Mouse (Mus musculus): ENCODE results near the gene Ctnnd2. TPM values are rescaled to one million over a fixed set of nuclear protein-coding genes. Genes with fewer than 3 reads are reported as not detected.
A peak's percentile ranks its signal among the peaks of the same experiment; 100 is the strongest.

Ctnnd2 gene
- polyA plus RNA-seq, 1 experiment from 2014 or later, result 1.0 TPM

- Histone ChIP-seq H3K27ac (ENCODE audit: low read depth, low read length) (no peak overlapping the region), H3K9ac (ENCODE audit: low read depth, low read length) (no peak overlapping the region), H3K36me3 (ENCODE audit: control insufficient read depth, insufficient read depth) (no peaks in the 10 kb centered on the region), H3K4me1 (replicated peaks; ENCODE audit: control insufficient read depth, insufficient read depth, low read length) (no peaks in the 10 kb centered on the region), H3K9me3 (ENCODE audit: control insufficient read depth) (no peaks in the 10 kb centered on the region), H3K4me2 (replicated peaks; ENCODE audit: low read depth) (no peak overlapping the region), H3K4me3 (ENCODE audit: low read depth, low read length) (no peak overlapping the region), H3K27me3 (replicated peaks; ENCODE audit: control insufficient read depth, insufficient read depth, low read length) (no peaks in the 10 kb centered on the region)
- no peak for ATAC-seq
- WGBS, result 75% methylated on average over 7 of the region's 7 CpGs
- TF ChIP-seq CTCF (IDR thresholded peaks at IDR 0.05; ENCODE audit: low read depth), result no peak
These were observed 459.8 kb downstream of the Ctnnd2 start for GRCm38 (mm10) chr15:30632113-30632735.

GRCm38 (mm10) chr15:30633917-30634316 is 461.5 kb downstream of the Ctnnd2 start:
- H3K9ac ChIP-seq (ENCODE audit: low read depth, low read length), result no peak overlapping the region
- no peak for ATAC-seq
- no peaks in the 10 kb centered on the region for H3K27me3 ChIP-seq (replicated peaks; ENCODE audit: control insufficient read depth, insufficient read depth, low read length)
- H3K4me2 ChIP-seq (replicated peaks; ENCODE audit: low read depth), result no peak overlapping the region
- no peak overlapping the region for H3K27ac ChIP-seq (ENCODE audit: low read depth, low read length)
- H3K4me3 ChIP-seq (ENCODE audit: low read depth, low read length), result no peak overlapping the region
- no peaks in the 10 kb centered on the region for H3K4me1 ChIP-seq (replicated peaks; ENCODE audit: control insufficient read depth, insufficient read depth, low read length)
- no peaks in the 10 kb centered on the region for H3K36me3 ChIP-seq (ENCODE audit: control insufficient read depth, insufficient read depth)
- no peaks in the 10 kb centered on the region for H3K9me3 ChIP-seq (ENCODE audit: control insufficient read depth)
- TF ChIP-seq CTCF (IDR thresholded peaks at IDR 0.05; ENCODE audit: low read depth), result no peak
- 53% methylated on average over 2 of the region's 2 CpGs for WGBS

GRCm38 (mm10) chr15:30634522-30634921 is 462.1 kb downstream of the Ctnnd2 start:
- Histone ChIP-seq H3K4me1 (replicated peaks; ENCODE audit: control insufficient read depth, insufficient read depth, low read length) (no peaks in the 10 kb centered on the region), H3K27me3 (replicated peaks; ENCODE audit: control insufficient read depth, insufficient read depth, low read length) (no peaks in the 10 kb centered on the region), H3K36me3 (ENCODE audit: control insufficient read depth, insufficient read depth) (no peaks in the 10 kb centered on the region), H3K27ac (ENCODE audit: low read depth, low read length) (no peak overlapping the region), H3K4me3 (ENCODE audit: low read depth, low read length) (no peak overlapping the region), H3K4me2 (replicated peaks; ENCODE audit: low read depth) (no peak overlapping the region), H3K9me3 (ENCODE audit: control insufficient read depth) (no peaks in the 10 kb centered on the region), H3K9ac (ENCODE audit: low read depth, low read length) (no peak overlapping the region)
- ATAC-seq, result no peak
- no peak for TF ChIP-seq CTCF (IDR thresholded peaks at IDR 0.05; ENCODE audit: low read depth)
- WGBS, result 67% methylated on average over 5 of the region's 5 CpGs

- H3K36me3 ChIP-seq (ENCODE audit: control insufficient read depth, insufficient read depth), result no peaks in the 10 kb centered on the region
- ATAC-seq, result no peak
- no peak overlapping the region for H3K9ac ChIP-seq (ENCODE audit: low read depth, low read length)
- no peaks in the 10 kb centered on the region for H3K9me3 ChIP-seq (ENCODE audit: control insufficient read depth)
- no peaks in the 10 kb centered on the region for H3K4me1 ChIP-seq (replicated peaks; ENCODE audit: control insufficient read depth, insufficient read depth, low read length)
- TF ChIP-seq CTCF (IDR thresholded peaks at IDR 0.05; ENCODE audit: low read depth), result no peak
- WGBS, result 93% methylated on average over 5 of the region's 5 CpGs
- no peak overlapping the region for H3K4me2 ChIP-seq (replicated peaks; ENCODE audit: low read depth)
- H3K27me3 ChIP-seq (replicated peaks; ENCODE audit: control insufficient read depth, insufficient read depth, low read length), result 0 out of 2 replicates have a peak, but pooled peaks cover 4% of the 10 kb centered on the region
- no peak overlapping the region for H3K4me3 ChIP-seq (ENCODE audit: low read depth, low read length)
- no peak overlapping the region for H3K27ac ChIP-seq (ENCODE audit: low read depth, low read length)
These were observed 468.3 kb downstream of the Ctnnd2 start for GRCm38 (mm10) chr15:30640651-30641050.

GRCm38 (mm10) chr15:30645688-30646087 is 473.3 kb downstream of the Ctnnd2 start:
- no peaks in the 10 kb centered on the region for H3K9me3 ChIP-seq (ENCODE audit: control insufficient read depth)
- no peak overlapping the region for H3K27ac ChIP-seq (ENCODE audit: low read depth, low read length)
- H3K4me3 ChIP-seq (ENCODE audit: low read depth, low read length), result no peak overlapping the region
- H3K27me3 ChIP-seq (replicated peaks; ENCODE audit: control insufficient read depth, insufficient read depth, low read length), result peaks cover 22% of the 10 kb centered on the region
- TF ChIP-seq CTCF (IDR thresholded peaks at IDR 0.05; ENCODE audit: low read depth), result no peak
- H3K36me3 ChIP-seq (ENCODE audit: control insufficient read depth, insufficient read depth), result no peaks in the 10 kb centered on the region
- 65% methylated on average over 1 of the region's 1 CpGs for WGBS
- H3K4me1 ChIP-seq (replicated peaks; ENCODE audit: control insufficient read depth, insufficient read depth, low read length), result no peaks in the 10 kb centered on the region
- ATAC-seq, result no peak
- no peak overlapping the region for H3K9ac ChIP-seq (ENCODE audit: low read depth, low read length)
- H3K4me2 ChIP-seq (replicated peaks; ENCODE audit: low read depth), result no peak overlapping the region

GRCm38 (mm10) chr15:30646501-30647431 is 474.4 kb downstream of the Ctnnd2 start:
- no peaks in the 10 kb centered on the region for H3K9me3 ChIP-seq (ENCODE audit: control insufficient read depth)
- no peak overlapping the region for H3K27ac ChIP-seq (ENCODE audit: low read depth, low read length)
- H3K4me2 ChIP-seq (replicated peaks; ENCODE audit: low read depth), result peak overlapping the region; percentile 72
- 0 out of 2 replicates have a peak overlapping the region, but pooled peaks have one; percentile 11 for H3K9ac ChIP-seq (ENCODE audit: low read depth, low read length)
- H3K36me3 ChIP-seq (ENCODE audit: control insufficient read depth, insufficient read depth), result no peaks in the 10 kb centered on the region
- peak overlapping the region; percentile 40 for H3K4me3 ChIP-seq (ENCODE audit: low read depth, low read length)
- no peaks in the 10 kb centered on the region for H3K4me1 ChIP-seq (replicated peaks; ENCODE audit: control insufficient read depth, insufficient read depth, low read length)
- 2% methylated on average over 88 of the region's 94 CpGs for WGBS
- H3K27me3 ChIP-seq (replicated peaks; ENCODE audit: control insufficient read depth, insufficient read depth, low read length), result peaks cover 22% of the 10 kb centered on the region
- no peak for ATAC-seq
- no peak for TF ChIP-seq CTCF (IDR thresholded peaks at IDR 0.05; ENCODE audit: low read depth)

Data from intestine, postnatal 0 days (tissue).